Mouse (Mus musculus): ENCODE results near the gene Mybpc1. TPM values are rescaled to one million over a fixed set of nuclear protein-coding genes. Genes with fewer than 3 reads are reported as not detected.

The Mybpc1 gene
- polyA plus RNA-seq, 1 experiment from 2014 or later = 2.8 TPM

DNA sequence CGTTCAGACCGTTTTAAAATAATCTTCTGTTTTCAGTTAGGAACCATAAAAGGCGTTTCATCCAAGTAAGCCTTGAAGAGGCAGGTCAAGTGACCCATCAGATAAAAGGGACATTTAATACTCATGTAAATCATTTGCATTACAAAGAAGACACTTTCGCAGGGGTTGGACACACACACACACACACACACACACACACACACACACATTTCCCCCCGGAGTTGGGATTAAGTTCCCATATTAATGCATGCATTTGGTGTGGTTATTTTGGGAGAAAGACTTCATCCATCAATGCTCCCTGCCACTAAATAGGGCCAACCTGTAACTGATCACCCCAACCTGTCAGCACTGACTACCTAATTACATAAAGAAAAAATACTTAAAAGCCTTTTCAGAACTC lies 1.7 kb downstream of the Mybpc1 start:
- WGBS = 15% methylated on average over 5 of the region's 5 CpGs
- ATAC-seq (ENCODE audit: low read depth) = no peak
- Histone ChIP-seq H3K27ac (replicated peaks) (no peak overlapping the region), H3K9me3 (no peaks in the 10 kb centered on the region), H3K4me1 (replicated peaks) (peaks cover 15% of the 10 kb centered on the region), H3K36me3 (no peaks in the 10 kb centered on the region), H3K4me3 (no peak overlapping the region), H3K9ac (no peak overlapping the region), H3K27me3 (no peaks in the 10 kb centered on the region), H3K4me2 (no peak overlapping the region)

DNA sequence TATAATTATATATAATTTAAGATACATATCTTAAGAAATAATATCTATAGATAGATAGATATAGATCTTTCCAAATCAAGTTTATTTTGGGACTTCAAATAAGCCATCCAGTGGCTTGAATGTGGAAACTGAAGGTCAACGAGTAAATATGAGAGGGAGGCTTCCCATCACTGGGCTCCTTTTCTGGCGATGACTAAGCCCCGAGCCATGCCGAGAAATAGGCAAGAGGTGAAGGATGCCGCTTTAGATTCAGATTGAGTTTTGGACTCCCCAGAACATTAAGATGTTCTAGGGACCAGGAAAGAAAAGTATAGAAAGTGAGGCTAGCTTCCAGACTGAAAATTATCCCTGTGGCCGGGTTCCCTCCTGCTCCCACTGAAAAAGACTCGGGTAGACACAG lies 4.4 kb downstream of the Mybpc1 start:
- H3K27me3 ChIP-seq = no peaks in the 10 kb centered on the region
- 93% methylated on average over 7 of the region's 7 CpGs for WGBS
- no peak overlapping the region for H3K9ac ChIP-seq
- no peaks in the 10 kb centered on the region for H3K9me3 ChIP-seq
- H3K4me2 ChIP-seq = no peak overlapping the region
- no peak overlapping the region for H3K4me3 ChIP-seq
- ATAC-seq (ENCODE audit: low read depth) = no peak
- H3K36me3 ChIP-seq = no peaks in the 10 kb centered on the region
- H3K27ac ChIP-seq (replicated peaks) = no peak overlapping the region
- H3K4me1 ChIP-seq (replicated peaks) = peaks cover 10% of the 10 kb centered on the region

DNA sequence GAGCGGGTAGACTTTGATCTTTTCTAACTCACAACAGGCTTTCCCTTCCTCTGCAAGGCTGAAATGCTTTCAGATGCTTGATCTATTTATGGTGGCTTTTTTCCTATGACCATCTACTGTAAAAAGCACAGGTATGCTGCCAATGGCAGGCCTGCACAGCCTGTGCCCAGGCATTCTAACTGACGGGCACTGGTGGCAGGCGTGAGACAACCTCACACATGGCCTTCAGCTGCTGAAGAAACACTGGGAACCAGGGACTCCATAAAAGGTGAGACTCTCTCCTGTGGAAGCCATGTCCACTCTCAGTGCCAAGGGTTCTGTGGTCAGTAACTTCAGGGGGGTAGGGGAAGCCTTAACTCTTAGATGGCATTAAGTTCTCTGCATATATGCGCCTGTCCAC lies 12.6 kb downstream of the Mybpc1 start:
- Histone ChIP-seq H3K36me3 (no peaks in the 10 kb centered on the region), H3K27ac (replicated peaks) (no peak overlapping the region), H3K9ac (no peak overlapping the region), H3K9me3 (no peaks in the 10 kb centered on the region), H3K4me2 (no peak overlapping the region), H3K4me3 (no peak overlapping the region), H3K27me3 (no peaks in the 10 kb centered on the region), H3K4me1 (replicated peaks) (no peaks in the 10 kb centered on the region)
- 93% methylated on average over 4 of the region's 4 CpGs for WGBS
- ATAC-seq (ENCODE audit: low read depth) = no peak

DNA sequence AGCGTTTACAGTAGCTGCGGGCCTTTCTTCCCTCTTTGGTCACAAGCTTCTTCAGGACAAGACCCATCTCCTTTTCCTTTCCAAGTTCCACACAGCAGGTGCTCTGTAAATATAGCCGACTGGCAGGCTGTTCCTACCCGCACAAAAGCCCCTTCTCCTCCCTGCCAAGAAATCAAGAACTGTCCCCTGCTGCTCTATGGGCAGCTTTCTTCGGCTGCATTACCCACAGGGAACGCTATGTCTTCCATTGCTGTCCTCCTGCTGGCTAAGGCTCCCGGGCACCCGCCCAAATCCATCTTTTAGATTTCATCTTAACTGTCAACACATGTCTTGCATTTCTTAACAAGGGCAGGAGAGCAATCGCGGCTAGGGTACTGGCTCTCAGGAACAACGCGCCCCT lies 13.9 kb downstream of the Mybpc1 start:
- H3K27me3 ChIP-seq = no peaks in the 10 kb centered on the region
- H3K4me1 ChIP-seq (replicated peaks) = no peaks in the 10 kb centered on the region
- no peak overlapping the region for H3K9ac ChIP-seq
- ATAC-seq (ENCODE audit: low read depth) = no peak
- no peak overlapping the region for H3K4me3 ChIP-seq
- no peaks in the 10 kb centered on the region for H3K9me3 ChIP-seq
- H3K27ac ChIP-seq (replicated peaks) = no peak overlapping the region
- H3K4me2 ChIP-seq = no peak overlapping the region
- WGBS = 63% methylated on average over 12 of the region's 12 CpGs
- H3K36me3 ChIP-seq = no peaks in the 10 kb centered on the region

DNA sequence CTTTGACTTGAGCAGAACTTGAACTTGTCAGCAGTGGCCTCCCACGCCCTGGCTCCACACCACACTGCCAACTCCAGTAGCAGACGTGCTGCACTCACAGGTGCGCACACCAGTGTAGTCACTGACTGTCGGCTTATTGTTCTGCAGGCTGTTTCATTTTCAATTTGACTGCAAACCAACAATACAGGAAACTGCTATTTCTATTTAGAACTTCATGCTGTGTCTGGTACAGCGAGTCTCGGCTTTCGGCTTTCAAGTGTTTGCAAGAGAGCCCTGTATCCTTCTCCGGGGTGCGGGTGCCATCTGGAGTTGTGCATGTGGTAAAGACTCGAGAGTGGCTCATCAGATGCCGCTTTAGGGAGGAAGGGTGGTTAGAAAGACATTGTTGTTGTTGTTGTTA lies 20.5 kb downstream of the Mybpc1 start:
- H3K36me3 ChIP-seq = no peaks in the 10 kb centered on the region
- H3K4me1 ChIP-seq (replicated peaks) = no peaks in the 10 kb centered on the region
- no peak overlapping the region for H3K27ac ChIP-seq (replicated peaks)
- no peaks in the 10 kb centered on the region for H3K27me3 ChIP-seq
- WGBS = 90% methylated on average over 11 of the region's 11 CpGs
- no peak for ATAC-seq (ENCODE audit: low read depth)
- no peaks in the 10 kb centered on the region for H3K9me3 ChIP-seq
- H3K9ac ChIP-seq = no peak overlapping the region
- no peak overlapping the region for H3K4me2 ChIP-seq
- no peak overlapping the region for H3K4me3 ChIP-seq

DNA sequence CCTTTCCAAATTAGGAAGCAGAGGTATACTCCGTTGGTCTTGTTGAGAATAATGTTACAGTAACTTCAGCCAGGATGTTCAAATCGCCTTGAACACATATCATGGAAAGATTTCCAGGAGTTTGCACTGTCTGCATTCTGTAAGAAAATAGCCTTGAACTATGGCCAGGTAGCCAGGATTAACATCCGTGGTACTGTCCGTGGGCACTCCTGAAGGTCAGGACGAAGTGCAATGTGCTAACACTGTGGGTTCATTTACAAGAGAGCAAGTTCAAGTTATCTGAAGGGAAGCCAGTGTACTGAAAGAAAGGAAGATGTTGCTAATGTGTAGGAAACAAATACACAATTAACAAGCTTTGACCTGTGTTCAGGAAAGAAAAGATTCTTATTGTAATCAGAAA lies 24.2 kb downstream of the Mybpc1 start:
- H3K27me3 ChIP-seq = no peaks in the 10 kb centered on the region
- no peaks in the 10 kb centered on the region for H3K36me3 ChIP-seq
- H3K4me3 ChIP-seq = no peak overlapping the region
- no peak overlapping the region for H3K9ac ChIP-seq
- no peak overlapping the region for H3K27ac ChIP-seq (replicated peaks)
- H3K9me3 ChIP-seq = no peaks in the 10 kb centered on the region
- WGBS = 91% methylated on average over 5 of the region's 5 CpGs
- no peak overlapping the region for H3K4me2 ChIP-seq
- H3K4me1 ChIP-seq (replicated peaks) = no peaks in the 10 kb centered on the region
- ATAC-seq (ENCODE audit: low read depth) = no peak

DNA sequence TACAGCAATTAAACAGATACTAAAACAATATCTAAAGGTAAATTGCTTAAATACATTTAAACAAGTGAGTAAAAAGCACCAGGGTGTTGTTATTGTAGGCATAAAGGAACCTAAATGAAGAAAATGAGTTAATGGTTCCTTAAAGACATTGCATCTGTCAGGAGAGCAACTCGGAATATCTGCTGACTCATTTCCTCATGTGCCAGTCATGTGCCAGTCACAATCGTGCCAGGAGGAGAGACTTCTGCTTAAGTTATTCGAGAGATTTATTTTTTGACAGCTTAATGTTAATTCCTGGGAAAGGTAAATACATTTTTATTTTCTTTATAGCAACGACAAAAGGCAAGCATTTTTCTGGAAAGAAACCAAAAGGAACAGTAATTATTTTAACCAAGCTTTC lies 26.3 kb downstream of the Mybpc1 start:
- H3K36me3 ChIP-seq = no peaks in the 10 kb centered on the region
- no peaks in the 10 kb centered on the region for H3K4me1 ChIP-seq (replicated peaks)
- H3K4me3 ChIP-seq = no peak overlapping the region
- no peak overlapping the region for H3K27ac ChIP-seq (replicated peaks)
- no peak overlapping the region for H3K4me2 ChIP-seq
- no peaks in the 10 kb centered on the region for H3K9me3 ChIP-seq
- H3K27me3 ChIP-seq = no peaks in the 10 kb centered on the region
- ATAC-seq (ENCODE audit: low read depth) = no peak
- no peak overlapping the region for H3K9ac ChIP-seq
- WGBS = 72% methylated on average over 4 of the region's 4 CpGs

DNA sequence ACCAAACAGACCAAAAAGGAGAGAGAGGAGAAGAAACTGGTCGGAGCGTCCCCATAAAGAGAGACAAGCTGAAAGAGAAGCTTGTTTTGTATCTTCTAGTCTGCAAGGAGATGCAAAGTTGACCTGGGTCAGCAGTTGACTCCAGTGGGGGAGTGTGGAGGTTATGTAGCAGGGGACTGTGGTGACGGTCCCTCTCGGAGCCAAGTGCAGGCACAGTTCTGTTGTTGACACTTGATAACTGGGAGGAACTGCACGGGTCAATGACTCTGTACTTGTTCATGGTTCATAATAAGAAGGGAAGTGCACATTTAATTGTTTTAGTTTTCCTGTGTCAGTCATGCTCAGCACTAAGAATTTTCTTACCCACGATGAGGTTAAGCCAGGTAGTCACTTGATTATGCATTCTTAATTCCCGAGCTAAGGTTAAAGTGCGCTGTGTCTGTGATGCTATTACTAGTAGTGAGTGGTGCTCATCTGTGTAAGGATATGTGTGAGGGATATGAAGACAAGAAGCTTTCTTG lies 30.8 kb downstream of the Mybpc1 start:
- no peak overlapping the region for H3K4me3 ChIP-seq
- no peaks in the 10 kb centered on the region for H3K27me3 ChIP-seq
- no peaks in the 10 kb centered on the region for H3K4me1 ChIP-seq (replicated peaks)
- no peaks in the 10 kb centered on the region for H3K36me3 ChIP-seq
- no peak overlapping the region for H3K4me2 ChIP-seq
- H3K27ac ChIP-seq (replicated peaks) = no peak overlapping the region
- no peak overlapping the region for H3K9ac ChIP-seq
- H3K9me3 ChIP-seq = no peaks in the 10 kb centered on the region
- 65% methylated on average over 8 of the region's 8 CpGs for WGBS
- no peak for ATAC-seq (ENCODE audit: low read depth)

DNA sequence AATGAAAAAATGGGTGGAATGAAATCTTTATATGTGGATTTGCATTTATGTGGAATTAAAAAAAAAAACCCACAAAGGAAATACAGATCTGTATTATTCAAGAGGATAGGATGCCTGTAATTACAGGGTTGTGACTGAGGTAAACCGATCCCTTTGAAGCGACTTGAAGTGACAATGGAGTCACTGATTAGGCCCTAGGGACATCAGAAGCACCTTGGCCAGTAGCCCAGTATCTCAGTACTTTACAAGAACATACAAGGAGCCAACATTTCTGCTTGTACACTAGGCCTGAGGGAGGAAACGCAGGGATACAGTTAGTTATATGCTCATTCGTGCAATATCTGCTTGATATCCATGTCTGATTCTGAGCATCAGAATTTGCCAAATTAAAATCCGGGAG lies 32.8 kb downstream of the Mybpc1 start:
- no peak overlapping the region for H3K9ac ChIP-seq
- ATAC-seq (ENCODE audit: low read depth) = no peak
- no peak overlapping the region for H3K27ac ChIP-seq (replicated peaks)
- H3K4me1 ChIP-seq (replicated peaks) = no peaks in the 10 kb centered on the region
- H3K36me3 ChIP-seq = no peaks in the 10 kb centered on the region
- H3K4me2 ChIP-seq = no peak overlapping the region
- H3K27me3 ChIP-seq = no peaks in the 10 kb centered on the region
- 69% methylated on average over 5 of the region's 5 CpGs for WGBS
- no peak overlapping the region for H3K4me3 ChIP-seq
- H3K9me3 ChIP-seq = no peaks in the 10 kb centered on the region

DNA sequence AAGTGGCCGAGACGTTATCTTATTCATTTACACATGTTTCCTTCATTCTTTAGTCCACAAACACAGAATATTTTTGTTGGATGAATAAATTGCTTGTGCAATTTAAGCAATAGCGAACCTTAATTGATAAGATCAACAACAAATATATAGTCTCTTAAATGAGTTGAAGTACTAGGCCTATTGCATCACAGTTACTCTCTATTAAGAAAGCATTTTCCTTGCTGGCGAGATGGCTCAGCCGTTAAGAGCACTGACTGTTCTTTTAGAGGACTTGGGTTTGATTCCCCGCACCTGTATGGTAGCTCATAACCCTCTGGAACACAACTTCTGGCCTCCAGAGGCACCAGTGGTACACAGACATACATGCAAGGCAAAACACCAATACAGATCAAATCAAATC lies 47.9 kb downstream of the Mybpc1 start:
- WGBS = 93% methylated on average over 6 of the region's 6 CpGs
- no peak overlapping the region for H3K4me2 ChIP-seq
- H3K4me3 ChIP-seq = no peak overlapping the region
- no peak for ATAC-seq (ENCODE audit: low read depth)
- no peak overlapping the region for H3K9ac ChIP-seq
- H3K4me1 ChIP-seq (replicated peaks) = no peaks in the 10 kb centered on the region
- H3K36me3 ChIP-seq = no peaks in the 10 kb centered on the region
- H3K9me3 ChIP-seq = no peaks in the 10 kb centered on the region
- no peaks in the 10 kb centered on the region for H3K27me3 ChIP-seq
- no peak overlapping the region for H3K27ac ChIP-seq (replicated peaks)

DNA sequence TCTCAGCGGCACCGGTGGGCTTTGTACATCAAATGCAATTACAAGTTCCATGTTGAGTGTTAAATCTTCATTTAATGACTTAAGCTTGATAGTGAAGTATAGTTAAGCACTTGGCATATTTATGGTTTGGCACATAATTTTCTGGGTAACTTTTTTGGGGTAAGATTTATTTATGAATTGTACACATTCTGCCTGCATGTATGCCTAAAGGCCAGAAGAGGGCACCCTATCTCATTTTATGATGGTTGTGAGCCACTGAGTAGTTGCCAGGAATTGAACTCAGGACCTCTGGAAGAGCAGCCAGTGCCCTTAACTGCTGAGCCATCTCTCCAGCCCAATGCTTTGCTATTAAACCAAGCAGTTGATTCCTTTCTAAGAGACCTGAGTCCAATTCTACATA lies 52.2 kb downstream of the Mybpc1 start:
- no peak overlapping the region for H3K4me2 ChIP-seq
- H3K4me3 ChIP-seq = no peak overlapping the region
- 89% methylated on average over 2 of the region's 2 CpGs for WGBS
- H3K4me1 ChIP-seq (replicated peaks) = no peaks in the 10 kb centered on the region
- no peak overlapping the region for H3K27ac ChIP-seq (replicated peaks)
- no peaks in the 10 kb centered on the region for H3K27me3 ChIP-seq
- no peaks in the 10 kb centered on the region for H3K9me3 ChIP-seq
- H3K9ac ChIP-seq = no peak overlapping the region
- no peak for ATAC-seq (ENCODE audit: low read depth)
- H3K36me3 ChIP-seq = no peaks in the 10 kb centered on the region

DNA sequence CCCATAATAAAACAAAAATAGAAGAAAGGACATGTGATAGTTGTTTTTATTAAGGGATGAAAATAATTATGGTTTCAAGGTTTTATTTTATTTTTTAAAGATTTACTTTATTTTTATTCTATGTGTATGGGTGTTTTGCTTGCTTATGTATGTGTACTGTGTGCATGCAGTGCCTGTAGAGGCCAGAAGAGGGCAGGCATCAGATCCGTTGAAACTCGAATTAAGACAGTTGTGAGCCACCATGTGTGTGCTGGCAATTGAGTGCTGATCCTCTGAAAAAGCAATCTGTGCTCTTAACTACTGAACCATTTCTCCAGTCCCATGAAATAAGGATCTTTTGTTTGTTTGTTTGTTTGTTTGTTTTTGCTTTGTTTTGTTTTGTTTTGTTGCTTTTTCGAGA lies 54.7 kb downstream of the Mybpc1 start:
- no peaks in the 10 kb centered on the region for H3K36me3 ChIP-seq
- H3K9ac ChIP-seq = no peak overlapping the region
- H3K4me1 ChIP-seq (replicated peaks) = no peaks in the 10 kb centered on the region
- no peak overlapping the region for H3K4me2 ChIP-seq
- no peak overlapping the region for H3K27ac ChIP-seq (replicated peaks)
- 86% methylated on average over 3 of the region's 3 CpGs for WGBS
- H3K4me3 ChIP-seq = no peak overlapping the region
- H3K27me3 ChIP-seq = no peaks in the 10 kb centered on the region
- no peak for ATAC-seq (ENCODE audit: low read depth)
- H3K9me3 ChIP-seq = no peaks in the 10 kb centered on the region

DNA sequence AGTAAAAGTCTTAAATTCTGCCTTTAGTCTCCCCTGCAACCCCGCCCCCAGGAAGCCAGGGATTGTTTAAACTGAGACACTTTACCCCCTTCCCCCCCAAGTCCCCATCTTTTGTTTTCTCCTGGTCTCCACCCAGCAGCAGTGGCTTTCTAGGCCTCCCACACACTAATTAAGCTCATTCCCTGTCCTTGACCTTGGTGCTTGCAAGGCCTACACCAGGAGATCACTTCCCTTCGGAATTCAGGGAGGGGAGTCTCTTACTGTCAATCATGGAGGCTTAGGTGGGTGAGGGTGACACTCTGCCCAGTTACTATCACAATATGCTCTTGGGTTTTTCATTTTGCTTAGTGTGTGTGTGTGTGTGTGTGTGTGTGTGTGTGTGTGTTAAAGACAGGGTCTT lies 57.3 kb downstream of the Mybpc1 start:
- no peak overlapping the region for H3K9ac ChIP-seq
- no peak for ATAC-seq (ENCODE audit: low read depth)
- H3K27ac ChIP-seq (replicated peaks) = no peak overlapping the region
- no peak overlapping the region for H3K4me2 ChIP-seq
- no peaks in the 10 kb centered on the region for H3K27me3 ChIP-seq
- 0 out of 2 replicates have a peak, but pooled peaks cover 8% of the 10 kb centered on the region for H3K9me3 ChIP-seq
- no peaks in the 10 kb centered on the region for H3K36me3 ChIP-seq
- H3K4me1 ChIP-seq (replicated peaks) = no peaks in the 10 kb centered on the region
- WGBS = 54% methylated on average over 2 of the region's 2 CpGs
- no peak overlapping the region for H3K4me3 ChIP-seq
